Mouse (Mus musculus): ENCODE data around the gene Caly. TPM values are rescaled to one million over a fixed set of nuclear protein-coding genes. Genes with fewer than 3 reads are reported as not detected.

Caly gene
- not detected in 2 replicates for polyA plus RNA-seq (2011; ENCODE audit: insufficient read depth, insufficient read length, low replicate concordance, missing spikeins)

DNA sequence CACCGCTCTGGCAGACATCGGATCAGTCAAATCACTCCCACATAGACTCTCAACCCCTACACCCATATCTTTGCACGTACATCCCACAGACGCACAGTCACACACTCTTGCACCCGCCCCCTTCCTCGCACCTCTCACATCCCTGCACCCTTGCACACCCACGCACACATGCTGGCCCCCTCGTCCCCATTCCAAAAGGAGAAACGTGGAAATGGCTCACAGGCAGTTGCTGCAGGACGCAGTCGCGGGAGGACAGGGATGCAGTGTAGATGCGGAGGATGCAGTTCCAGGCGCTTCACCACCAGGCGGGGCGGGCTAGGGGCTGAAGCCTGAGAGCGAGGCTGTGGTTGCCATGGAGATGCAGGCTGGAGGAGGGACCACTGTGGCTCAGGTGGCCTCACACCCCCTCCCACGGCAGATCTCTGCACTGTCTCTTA, at the start of gene Caly:
Gene Caly (minus strand): TSS at position 307 of the 437 bp plus-strand sequence.
- Histone ChIP-seq H3K4me3 (replicated peaks; ENCODE audit: control insufficient read depth, low read depth, low read length) (no peak within 1 kb of the TSS), H3K4me1 (ENCODE audit: control insufficient read depth, insufficient read depth, low read length) (no peaks in the 10 kb centered on the region), H3K27ac (ENCODE audit: control insufficient read depth, insufficient read depth, low read depth, low read length, poor library complexity) (no peak within 1 kb of the TSS)
- WGBS, result 11% methylated on average over 18 of the region's 18 CpGs
- TF ChIP-seq POLR2A (IDR thresholded peaks at IDR 0.05; ENCODE audit: borderline replicate concordance, control insufficient read depth, low read depth, low read length) (no peak), CTCF (IDR thresholded peaks at IDR 0.05; ENCODE audit: control insufficient read depth, insufficient read depth, low read length) (no peak)

DNA sequence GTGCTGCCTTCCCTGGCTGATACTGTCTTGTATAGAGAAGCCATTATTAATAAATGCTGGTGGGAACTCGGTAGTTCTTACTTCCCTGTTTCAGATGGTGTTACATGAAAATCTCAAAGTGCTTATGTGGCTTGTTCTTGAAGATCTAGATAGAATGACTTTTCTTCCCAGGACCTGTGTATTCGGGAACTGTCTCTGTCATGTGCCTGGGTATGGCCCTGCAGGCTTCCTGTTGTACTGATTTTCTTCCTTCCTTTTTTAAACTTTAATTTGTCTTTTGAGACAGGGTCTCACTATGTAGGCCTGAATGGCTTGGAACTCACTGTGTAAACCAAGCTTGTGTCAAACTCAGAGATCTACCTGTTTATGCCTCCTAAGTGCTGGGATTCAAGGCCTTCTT, 45.6 kb upstream of the Caly start:
- no peak for TF ChIP-seq POLR2A (IDR thresholded peaks at IDR 0.05; ENCODE audit: borderline replicate concordance, control insufficient read depth, low read depth, low read length)
- no peak for TF ChIP-seq CTCF (IDR thresholded peaks at IDR 0.05; ENCODE audit: control insufficient read depth, insufficient read depth, low read length)
- Histone ChIP-seq H3K4me3 (replicated peaks; ENCODE audit: control insufficient read depth, low read depth, low read length) (no peak overlapping the region), H3K27ac (ENCODE audit: control insufficient read depth, insufficient read depth, low read depth, low read length, poor library complexity) (no peak overlapping the region), H3K4me1 (ENCODE audit: control insufficient read depth, insufficient read depth, low read length) (no peaks in the 10 kb centered on the region; the same call in 1 of the 2 replicates)
- WGBS, result 9% methylated on average over 2 of the region's 2 CpGs

DNA sequence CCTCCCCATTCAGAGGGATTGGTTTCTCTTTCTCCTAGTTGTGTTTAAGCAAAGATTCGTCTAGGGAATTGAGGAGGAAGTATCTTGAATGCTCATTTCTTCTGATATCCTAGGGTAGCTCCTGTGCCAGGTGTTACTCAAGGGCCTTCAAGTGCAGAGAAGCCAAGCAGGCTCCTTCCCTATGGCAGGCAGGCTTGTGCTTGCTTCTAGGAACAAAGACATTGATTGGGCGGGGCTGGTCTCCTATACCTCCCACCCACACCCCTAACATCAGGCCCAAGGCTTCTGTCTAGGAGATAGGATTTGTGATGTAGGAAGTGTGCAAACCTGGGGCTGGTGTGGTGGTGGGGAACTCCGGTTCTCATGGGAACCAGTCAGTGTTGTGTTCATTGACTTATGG, 44.6 kb upstream of the Caly start:
- Histone ChIP-seq H3K4me3 (replicated peaks; ENCODE audit: control insufficient read depth, low read depth, low read length) (no peak overlapping the region), H3K27ac (ENCODE audit: control insufficient read depth, insufficient read depth, low read depth, low read length, poor library complexity) (no peak overlapping the region), H3K4me1 (ENCODE audit: control insufficient read depth, insufficient read depth, low read length) (no peaks in the 10 kb centered on the region; the same call in 1 of the 2 replicates)
- 48% methylated on average over 3 of the region's 3 CpGs for WGBS
- TF ChIP-seq CTCF (IDR thresholded peaks at IDR 0.05; ENCODE audit: control insufficient read depth, insufficient read depth, low read length) (no peak), POLR2A (IDR thresholded peaks at IDR 0.05; ENCODE audit: borderline replicate concordance, control insufficient read depth, low read depth, low read length) (no peak)

DNA sequence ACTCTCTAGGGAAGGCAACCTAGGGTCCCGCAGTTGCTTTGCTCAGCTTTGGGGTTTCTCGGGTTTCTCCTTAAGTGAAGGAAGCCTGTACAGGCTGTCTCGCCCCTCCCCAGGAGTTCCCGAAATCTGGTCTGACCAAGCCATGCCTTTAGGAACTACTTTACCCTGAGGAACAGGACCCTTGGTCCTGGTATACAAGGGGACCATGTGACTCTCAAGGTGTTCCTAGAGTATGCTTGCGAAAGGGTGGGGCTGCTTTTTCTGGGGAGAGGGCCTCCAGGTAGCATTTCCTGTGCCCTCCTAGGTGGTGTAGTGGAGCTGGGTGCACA, 43.6 kb upstream of the Caly start:
- no peaks in the 10 kb centered on the region; the same call in 1 of the 2 replicates for H3K4me1 ChIP-seq (ENCODE audit: control insufficient read depth, insufficient read depth, low read length)
- 3% methylated on average over 5 of the region's 5 CpGs for WGBS
- peak overlapping the region; percentile 40; the same call in 1 of the 2 replicates for H3K27ac ChIP-seq (ENCODE audit: control insufficient read depth, insufficient read depth, low read depth, low read length, poor library complexity)
- no peak for TF ChIP-seq CTCF (IDR thresholded peaks at IDR 0.05; ENCODE audit: control insufficient read depth, insufficient read depth, low read length)
- no peak for TF ChIP-seq POLR2A (IDR thresholded peaks at IDR 0.05; ENCODE audit: borderline replicate concordance, control insufficient read depth, low read depth, low read length)
- peak overlapping the region; percentile 67 for H3K4me3 ChIP-seq (replicated peaks; ENCODE audit: control insufficient read depth, low read depth, low read length)

- H3K27ac ChIP-seq (ENCODE audit: control insufficient read depth, insufficient read depth, low read depth, low read length, poor library complexity), result peak overlapping the region; percentile 40; the same call in 1 of the 2 replicates
- TF ChIP-seq CTCF (IDR thresholded peaks at IDR 0.05; ENCODE audit: control insufficient read depth, insufficient read depth, low read length) (no peak), POLR2A (IDR thresholded peaks at IDR 0.05; ENCODE audit: borderline replicate concordance, control insufficient read depth, low read depth, low read length) (peak; percentile 48; the same call in 1 of the 2 replicates)
- H3K4me1 ChIP-seq (ENCODE audit: control insufficient read depth, insufficient read depth, low read length), result no peaks in the 10 kb centered on the region; the same call in 1 of the 2 replicates
- 2% methylated on average over 40 of the region's 40 CpGs for WGBS
- peak overlapping the region; percentile 67 for H3K4me3 ChIP-seq (replicated peaks; ENCODE audit: control insufficient read depth, low read depth, low read length)
Measured at GRCm38 (mm10) chr7:140125278-140126021, 43.1 kb upstream of the Caly start.

DNA sequence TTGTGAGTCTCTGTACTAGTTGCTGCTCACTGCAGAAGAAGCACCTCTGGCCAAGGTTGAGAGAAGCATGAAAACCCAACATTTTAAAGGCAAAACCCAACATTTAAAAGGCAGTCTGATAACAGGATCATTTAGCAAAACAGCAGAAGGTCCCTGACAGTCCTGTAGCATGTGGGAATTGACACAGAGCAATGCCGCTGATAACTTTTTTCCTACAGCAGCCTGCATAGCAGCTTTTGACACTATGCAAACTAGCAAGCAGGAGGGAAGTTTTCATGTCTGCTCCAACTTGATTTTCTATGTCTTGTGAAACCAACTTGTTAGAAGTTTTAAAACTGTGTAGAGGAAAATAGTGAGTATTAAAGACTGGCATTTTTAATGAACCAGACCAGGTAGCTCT, 42.0 kb upstream of the Caly start:
- Histone ChIP-seq H3K4me1 (ENCODE audit: control insufficient read depth, insufficient read depth, low read length) (no peaks in the 10 kb centered on the region; the same call in 1 of the 2 replicates), H3K4me3 (replicated peaks; ENCODE audit: control insufficient read depth, low read depth, low read length) (no peak overlapping the region), H3K27ac (ENCODE audit: control insufficient read depth, insufficient read depth, low read depth, low read length, poor library complexity) (no peak overlapping the region)
- WGBS, result 91% methylated on average over 1 of the region's 1 CpGs
- TF ChIP-seq POLR2A (IDR thresholded peaks at IDR 0.05; ENCODE audit: borderline replicate concordance, control insufficient read depth, low read depth, low read length) (no peak), CTCF (IDR thresholded peaks at IDR 0.05; ENCODE audit: control insufficient read depth, insufficient read depth, low read length) (no peak)

DNA sequence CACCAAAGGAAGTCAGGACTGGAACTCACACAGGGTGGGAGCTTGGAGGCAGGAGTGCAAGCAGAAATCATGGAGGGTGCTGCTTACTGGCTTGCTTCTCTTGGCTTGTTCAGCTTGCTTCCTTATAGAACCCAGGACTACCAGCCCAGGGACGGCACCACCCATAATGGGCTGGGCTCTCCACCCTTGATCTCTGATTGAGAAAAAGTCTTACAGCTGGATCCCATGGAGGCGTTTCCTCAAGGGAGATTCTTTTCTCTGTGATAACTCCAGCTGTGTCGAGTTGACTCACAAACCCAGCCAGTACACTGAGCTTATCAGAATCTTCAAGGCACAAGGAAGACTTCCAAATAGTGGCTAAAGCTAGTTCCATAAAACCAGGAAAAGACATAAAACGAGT, 40.4 kb upstream of the Caly start:
- Histone ChIP-seq H3K27ac (ENCODE audit: control insufficient read depth, insufficient read depth, low read depth, low read length, poor library complexity) (no peak overlapping the region), H3K4me1 (ENCODE audit: control insufficient read depth, insufficient read depth, low read length) (no peaks in the 10 kb centered on the region; the same call in 1 of the 2 replicates), H3K4me3 (replicated peaks; ENCODE audit: control insufficient read depth, low read depth, low read length) (no peak overlapping the region)
- TF ChIP-seq POLR2A (IDR thresholded peaks at IDR 0.05; ENCODE audit: borderline replicate concordance, control insufficient read depth, low read depth, low read length), result no peak
- TF ChIP-seq CTCF (IDR thresholded peaks at IDR 0.05; ENCODE audit: control insufficient read depth, insufficient read depth, low read length), result no peak
- WGBS, result 42% methylated on average over 4 of the region's 4 CpGs

- no peaks in the 10 kb centered on the region; the same call in 1 of the 2 replicates for H3K4me1 ChIP-seq (ENCODE audit: control insufficient read depth, insufficient read depth, low read length)
Measured at GRCm38 (mm10) chr7:140121338-140121910, 39.1 kb upstream of the Caly start.

More at GRCm38 (mm10) chr7:140121338-140121910, 39.1 kb upstream of the Caly start:
- H3K27ac ChIP-seq (ENCODE audit: control insufficient read depth, insufficient read depth, low read depth, low read length, poor library complexity), result no peak overlapping the region
- WGBS, result 66% methylated on average over 13 of the region's 13 CpGs
- no peak overlapping the region for H3K4me3 ChIP-seq (replicated peaks; ENCODE audit: control insufficient read depth, low read depth, low read length)
- TF ChIP-seq POLR2A (IDR thresholded peaks at IDR 0.05; ENCODE audit: borderline replicate concordance, control insufficient read depth, low read depth, low read length) (no peak), CTCF (IDR thresholded peaks at IDR 0.05; ENCODE audit: control insufficient read depth, insufficient read depth, low read length) (no peak)

All from bone marrow, adult 2 months (tissue).